Mouse (Mus musculus): ENCODE results near the gene Stox2. TPM values are rescaled to one million over a fixed set of nuclear protein-coding genes. Genes with fewer than 3 reads are reported as not detected.

Stox2 gene
- polyA plus RNA-seq, 1 experiment from 2014 or later, result 46.7 TPM

Other genes with a start within 250 kb of the Stox2 start
- gene Trappc11, start 87.1 kb upstream of the Stox2 start, polyA plus RNA-seq (2015; fragmentation: Nextera tagmentation; extraction: Ambion mirVana), result 34.4 and 40.1 TPM in 2 replicates
- gene Rwdd4a, start 87.3 kb upstream of the Stox2 start, polyA plus RNA-seq (2015; fragmentation: Nextera tagmentation; extraction: Ambion mirVana), result 45.0 and 45.3 TPM in 2 replicates
- 6.5 and 7.5 TPM in 2 replicates for gene Ing2, start 229.2 kb upstream of the Stox2 start, polyA plus RNA-seq (2015; fragmentation: Nextera tagmentation; extraction: Ambion mirVana)

Data from forebrain, embryonic 13.5 days (tissue).